Mouse (Mus musculus) brain, embryonic 14.5 days (tissue): ENCODE results near the gene Fez1. TPM values are rescaled to one million over a fixed set of nuclear protein-coding genes. Genes with fewer than 3 reads are reported as not detected.

Source experiments
- DNase-seq: peaks from one replicate; pipeline ENCODE4 v3.0.0-alpha.2; 2011; ENCODE audit warnings: low read depth
- CTCF ChIP-seq: fragments of 200-500 bp; IDR thresholded peaks from 2 replicates; pipeline ENCODE4 v1.5.1; 2012; ENCODE audit warnings: inconsistent platforms, mild to moderate bottlenecking, moderate library complexity, borderline replicate concordance; ENCODE audit not compliant: insufficient read depth, insufficient read length; ENCODE audit errors: extremely low read depth
- POLR2A ChIP-seq: fragments of 200-500 bp; IDR thresholded peaks from 2 replicates; pipeline ENCODE4 v1.6.1; 2012; ENCODE audit warnings: mild to moderate bottlenecking, inconsistent platforms, borderline replicate concordance; ENCODE audit not compliant: poor library complexity, insufficient read depth, insufficient read length, severe bottlenecking; ENCODE audit errors: extremely low read depth
- polyA plus RNA-seq: library from polyadenylated mRNA; depleted of rRNA; stranded (reverse); fragments of >200 nt; gene quantifications from 2 replicates; pipeline ENCODE4 v1.2.3, GENCODE M21; 2012

Gene Fez1
- polyA plus RNA-seq, 1 experiment = 326 TPM

DNA sequence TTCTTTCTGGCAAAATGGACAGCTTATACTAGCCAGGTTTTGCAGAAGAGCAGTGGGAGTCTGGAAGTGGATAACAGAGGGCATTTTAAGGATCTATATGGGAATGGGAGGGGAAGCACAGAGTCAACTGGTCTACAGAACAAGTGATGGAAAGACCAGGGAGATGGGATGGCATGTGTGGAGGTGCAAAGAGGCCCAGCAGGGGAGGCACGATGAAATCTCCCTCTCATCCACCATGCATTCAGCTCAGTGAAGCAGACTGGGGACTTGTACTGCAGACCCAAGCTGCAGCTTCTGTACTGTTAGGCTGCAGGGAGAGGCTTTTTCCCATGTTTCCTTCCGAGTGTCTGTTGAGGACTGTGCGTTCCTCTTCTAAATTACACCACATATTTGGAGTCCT is 12.2 kb downstream of the Fez1 start:
- no peak for TF ChIP-seq POLR2A
- TF ChIP-seq CTCF = no peak
- no peak for DNase-seq

DNA sequence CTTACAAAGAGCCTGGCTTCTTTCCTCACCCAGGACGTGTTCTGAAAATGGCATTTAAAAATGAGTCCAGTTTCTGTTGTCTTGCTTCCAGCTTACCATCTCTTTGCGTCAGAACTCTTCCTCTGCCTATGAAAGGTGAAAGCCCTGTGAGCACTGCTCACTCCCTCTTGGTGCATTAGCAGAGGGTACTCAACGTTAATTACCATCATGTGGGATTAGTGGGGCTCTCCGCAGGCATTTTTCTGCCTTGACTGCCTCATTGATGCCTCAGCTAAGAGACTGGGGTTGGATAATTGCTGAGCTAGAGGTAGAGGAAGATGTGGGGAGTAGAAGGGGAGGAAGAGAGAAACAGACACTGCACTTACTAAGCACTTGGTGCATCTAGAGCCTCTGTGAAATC is 24.7 kb downstream of the Fez1 start:
- DNase-seq = no peak
- TF ChIP-seq POLR2A (no peak), CTCF (no peak)

DNA sequence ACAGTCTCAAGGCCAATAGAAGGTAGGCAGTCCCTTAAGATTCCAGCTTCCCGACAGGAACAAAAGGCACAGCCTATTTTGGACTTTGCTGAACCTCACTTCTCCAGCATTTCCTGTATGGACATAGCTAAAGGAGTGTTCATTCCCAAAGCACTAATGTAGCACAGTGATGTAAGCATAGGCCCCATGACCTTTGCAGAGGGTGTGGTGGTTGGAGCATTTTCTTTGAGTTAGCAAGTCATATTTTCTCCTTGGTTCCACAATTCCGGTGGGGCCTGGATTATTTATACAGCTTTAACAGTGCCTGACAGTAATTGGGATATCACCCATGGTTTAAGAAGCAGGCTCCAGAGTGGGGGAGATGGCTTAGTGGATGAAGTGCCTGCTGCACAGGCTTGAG is 27.0 kb downstream of the Fez1 start:
- DNase-seq = no peak
- TF ChIP-seq CTCF = no peak

DNA sequence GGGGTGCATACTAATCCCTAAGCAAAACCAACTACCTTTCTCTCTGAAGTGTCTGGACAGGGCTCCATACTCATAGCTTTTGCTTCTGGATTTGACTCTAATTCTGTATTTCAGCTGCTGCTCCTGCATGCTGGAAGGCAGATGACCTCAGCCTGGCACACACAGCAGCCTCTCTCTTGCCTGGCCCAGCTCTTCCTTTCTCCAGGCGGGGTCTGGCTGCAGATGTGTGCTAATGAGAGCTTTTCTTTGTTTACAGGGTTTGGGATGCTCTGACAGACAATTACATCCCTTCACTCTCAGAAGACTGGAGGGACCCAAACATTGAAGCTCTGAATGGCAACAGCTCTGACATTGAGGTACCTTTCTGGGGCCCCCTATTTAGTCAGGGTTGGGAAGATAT is 28.4 kb downstream of the Fez1 start:
- TF ChIP-seq POLR2A (no peak), CTCF (no peak)
- no peak for DNase-seq

DNA sequence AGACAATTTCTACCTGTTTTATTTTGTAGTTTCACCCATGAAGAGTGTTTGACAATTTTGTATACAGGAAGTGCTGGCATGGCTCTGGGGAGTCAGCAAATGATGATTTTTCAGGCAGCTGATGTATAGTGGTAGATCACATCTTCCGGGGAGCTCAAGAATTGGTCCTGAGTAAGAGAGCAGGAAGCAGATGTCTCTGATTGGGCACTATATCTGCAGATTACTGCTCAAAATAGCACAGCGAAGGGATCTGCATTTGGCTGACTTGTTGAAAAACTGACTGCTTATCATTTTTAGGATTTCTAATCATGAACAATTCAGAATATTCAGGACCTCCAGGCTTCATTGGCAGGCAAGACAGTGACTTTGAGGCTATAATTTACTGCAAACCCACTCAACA is 30.5 kb downstream of the Fez1 start:
- TF ChIP-seq CTCF (no peak), POLR2A (no peak)
- DNase-seq = no peak

DNA sequence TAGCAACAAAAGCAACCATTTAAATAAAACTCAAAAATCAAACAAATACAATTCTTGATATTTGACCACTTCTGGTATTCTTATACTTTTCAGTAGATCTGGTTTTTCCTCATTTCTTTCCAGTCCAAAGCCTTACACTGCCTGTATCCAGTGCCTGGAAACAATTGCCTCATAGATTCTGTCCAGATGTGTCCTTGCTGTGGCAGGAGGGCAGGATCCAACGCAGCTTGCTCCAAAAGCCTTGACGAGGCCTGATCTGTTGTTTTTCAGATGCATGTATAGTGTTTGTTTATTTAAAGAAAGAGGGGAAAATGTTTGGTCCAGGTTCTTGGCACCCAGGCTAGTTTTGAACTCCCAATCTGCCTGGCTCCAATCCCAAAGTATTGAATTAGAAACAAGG is 34.7 kb downstream of the Fez1 start:
- TF ChIP-seq POLR2A (no peak), CTCF (no peak)
- DNase-seq = no peak

DNA sequence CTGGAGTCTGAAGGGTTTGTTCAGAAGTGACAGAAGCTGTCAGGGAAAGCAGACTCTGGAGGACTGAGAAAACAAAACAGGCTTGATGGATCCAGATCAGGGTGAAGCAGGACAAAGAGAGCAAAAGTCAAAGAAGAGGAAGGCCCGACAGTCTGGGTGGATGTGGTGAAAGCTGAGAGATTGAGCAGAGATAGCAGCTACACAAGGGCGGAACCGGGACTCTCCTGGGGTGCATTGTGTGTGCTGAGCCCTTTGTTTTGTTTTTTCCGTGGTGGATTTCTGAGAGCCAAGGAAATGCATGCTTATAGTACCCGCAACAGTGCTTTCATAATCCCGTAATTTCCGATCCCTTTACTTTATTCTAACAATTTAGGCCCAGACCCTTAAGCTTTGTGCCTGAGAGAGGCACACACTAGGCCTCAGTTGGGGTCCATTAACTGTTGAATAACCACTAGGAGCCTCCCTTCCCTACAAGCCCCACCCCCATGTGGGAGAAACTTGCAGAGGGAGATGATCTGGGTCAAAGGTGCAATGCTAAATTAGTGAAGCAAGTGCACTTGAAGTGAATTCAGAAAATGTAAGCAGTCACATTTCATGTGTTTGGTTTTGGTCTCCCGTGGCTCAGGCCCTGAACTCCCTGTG is 35.9 kb downstream of the Fez1 start:
- TF ChIP-seq POLR2A = no peak
- TF ChIP-seq CTCF = no peak
- DNase-seq = no peak

DNA sequence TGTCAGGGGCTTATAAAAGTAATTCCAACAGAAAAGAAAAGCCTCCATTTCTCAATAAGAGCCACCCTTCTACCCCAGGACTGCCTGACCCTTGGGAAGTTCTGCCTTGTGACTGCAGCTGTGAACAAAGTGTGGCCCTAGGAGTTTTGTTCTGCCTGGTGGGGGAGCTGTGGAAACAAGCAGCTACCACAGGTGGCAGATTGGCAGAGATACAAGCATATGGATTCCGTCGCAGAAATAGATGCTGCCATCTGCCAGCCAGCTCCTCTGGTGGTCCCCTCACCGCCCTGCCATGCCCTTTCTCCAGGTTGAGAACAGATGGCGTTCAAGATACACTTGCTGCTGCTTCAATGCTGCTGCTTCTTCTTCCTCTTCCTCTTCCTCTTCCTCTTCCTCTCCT is 37.0 kb downstream of the Fez1 start:
- DNase-seq = peak; percentile 83
- no peak for TF ChIP-seq POLR2A
- TF ChIP-seq CTCF = no peak

DNA sequence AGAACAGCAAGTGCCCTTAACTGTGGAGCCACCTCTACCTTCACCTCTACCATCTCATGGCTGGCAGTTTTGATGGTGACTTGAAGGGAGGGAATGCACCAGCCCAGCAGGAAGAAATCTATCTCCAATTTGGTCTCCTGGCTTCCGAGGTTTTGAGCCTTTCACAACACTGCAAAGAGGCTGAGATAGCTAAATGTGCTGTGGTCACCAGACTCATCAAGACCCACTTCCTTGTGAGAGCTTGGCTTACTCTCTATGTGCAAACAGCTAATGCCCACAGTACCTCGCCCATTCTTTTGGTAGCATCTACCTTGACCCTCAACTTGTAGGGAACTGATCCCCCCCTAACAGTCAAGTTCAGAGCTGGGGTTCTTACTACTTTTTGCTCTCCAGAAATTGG is 40.9 kb downstream of the Fez1 start:
- TF ChIP-seq CTCF (no peak), POLR2A (no peak)
- DNase-seq = no peak

DNA sequence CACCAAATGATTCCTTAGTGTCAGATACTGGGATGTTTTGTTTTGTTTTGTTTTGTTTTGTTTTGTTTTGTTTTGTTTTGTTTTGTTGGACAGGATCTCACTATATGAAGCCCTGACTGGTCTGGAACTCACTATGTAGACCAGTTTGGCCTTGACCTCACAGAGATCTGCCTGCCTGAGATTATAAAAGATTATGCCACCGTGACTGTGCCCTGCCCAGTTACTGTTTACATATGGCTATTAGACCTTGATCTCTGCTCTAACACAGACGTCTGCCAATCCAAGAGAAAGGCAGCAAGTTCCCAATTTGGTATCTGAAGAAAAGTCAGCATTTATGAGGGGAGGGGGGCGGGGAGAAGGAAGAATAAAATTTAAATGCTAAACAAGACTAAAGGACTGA is 42.0 kb downstream of the Fez1 start:
- no peak for DNase-seq
- TF ChIP-seq CTCF = no peak
- TF ChIP-seq POLR2A = no peak

DNA sequence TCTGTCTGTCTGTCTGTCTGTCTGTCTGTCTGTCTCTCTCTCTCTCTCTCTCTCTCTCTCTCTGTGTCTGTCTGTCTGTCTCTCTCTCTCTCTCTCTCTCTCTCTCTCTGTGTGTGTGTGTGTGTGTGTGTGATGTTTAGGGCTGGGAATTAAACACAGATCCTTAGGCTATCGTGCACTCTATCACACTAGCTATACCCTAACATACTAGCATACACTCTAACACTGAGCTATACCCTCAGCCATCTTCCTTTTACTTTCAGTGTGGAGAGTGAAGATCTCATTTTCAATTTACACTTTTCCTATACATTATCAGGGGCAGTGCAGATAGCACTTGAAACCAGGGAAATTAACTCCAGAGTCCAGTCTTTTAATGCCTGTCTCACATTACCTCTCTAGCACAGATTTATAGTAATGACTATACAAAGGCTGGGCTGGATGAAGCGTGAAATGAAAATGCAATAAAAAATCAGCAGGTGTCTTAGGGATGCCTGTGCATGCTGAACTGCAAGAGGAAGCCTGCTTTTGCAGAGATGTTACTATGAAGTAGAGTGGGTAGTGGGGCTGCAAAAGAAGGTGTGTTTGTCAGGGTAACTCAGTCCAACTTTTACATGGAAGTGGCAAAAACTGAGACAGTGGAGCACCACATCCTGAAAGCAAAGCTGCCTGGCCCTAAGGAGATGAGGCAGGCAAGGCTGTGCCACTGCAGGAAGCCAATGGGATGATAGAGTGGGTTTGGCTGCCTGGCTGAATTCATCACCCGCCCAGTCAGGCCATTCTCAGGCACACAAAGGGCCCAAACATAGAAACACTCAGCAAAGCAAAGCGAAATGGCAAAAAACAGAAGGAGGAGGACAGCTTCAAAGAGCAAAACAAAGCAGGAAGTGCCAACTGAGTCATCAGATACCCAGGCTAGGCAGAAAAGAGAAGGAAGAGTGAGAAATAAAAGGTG is 43.5 kb downstream of the Fez1 start:
- TF ChIP-seq CTCF (no peak), POLR2A (no peak)
- no peak for DNase-seq

DNA sequence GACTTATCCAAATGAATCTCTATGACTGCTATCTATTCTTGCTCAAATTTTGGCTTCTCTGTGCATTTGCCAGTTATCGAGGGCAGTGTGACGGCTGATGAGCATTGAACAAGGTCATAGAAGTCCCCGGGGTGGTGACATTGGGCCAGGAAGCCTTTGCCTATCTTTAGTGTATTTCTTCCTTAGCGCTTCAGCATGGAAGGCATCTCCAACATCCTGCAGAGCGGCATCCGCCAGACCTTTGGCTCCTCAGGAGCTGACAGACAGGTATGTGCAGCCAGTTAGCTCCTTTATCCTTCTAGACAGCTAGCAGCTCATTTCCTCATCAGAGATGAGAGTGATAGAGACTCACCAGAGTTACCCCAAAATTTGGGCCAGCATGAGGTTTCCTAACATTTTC is 47.0 kb downstream of the Fez1 start:
- no peak for DNase-seq
- TF ChIP-seq POLR2A (no peak), CTCF (no peak)

DNA sequence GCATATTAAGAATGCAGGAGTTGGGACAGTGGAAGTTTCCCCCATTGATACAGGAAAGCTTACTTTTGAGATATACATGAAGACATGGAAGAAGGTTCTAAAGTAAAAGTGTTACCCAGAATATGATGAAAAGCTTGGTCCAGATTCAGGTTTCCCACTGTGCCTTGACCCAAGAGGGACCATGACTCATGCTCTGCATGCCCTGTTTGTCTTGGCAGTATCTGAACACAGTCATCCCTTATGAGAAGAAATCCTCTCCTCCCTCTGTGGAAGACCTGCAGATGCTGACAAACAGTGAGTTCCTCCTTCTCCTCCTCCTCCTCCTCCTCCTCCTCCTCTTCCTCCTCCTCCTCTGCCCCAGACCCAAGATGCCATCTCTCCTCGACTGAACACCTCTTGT is 48.6 kb downstream of the Fez1 start:
- no peak for TF ChIP-seq CTCF
- no peak for TF ChIP-seq POLR2A

DNA sequence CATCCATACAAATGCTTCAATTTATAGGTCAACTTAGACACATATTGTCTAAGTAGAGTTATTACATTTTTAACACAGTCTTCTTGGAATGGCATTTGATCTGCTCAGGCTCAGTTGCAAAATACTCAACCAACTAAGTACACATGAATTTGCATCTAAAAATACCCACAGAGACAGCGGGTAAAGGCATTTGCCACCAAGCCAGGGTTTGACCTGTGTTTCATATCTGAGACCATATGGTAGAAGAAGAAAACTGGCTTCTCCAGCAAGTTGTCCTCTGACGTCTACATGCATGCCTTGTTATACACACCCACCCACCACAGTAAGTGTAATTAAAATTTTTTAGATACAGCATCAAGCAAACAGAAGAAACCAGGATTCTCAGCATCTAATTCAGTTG is 52.1 kb downstream of the Fez1 start:
- no peak for DNase-seq
- TF ChIP-seq POLR2A (no peak), CTCF (no peak)

More for the DNA sequence above, 48.6 kb downstream of the Fez1 start:
- no peak for DNase-seq

DNA sequence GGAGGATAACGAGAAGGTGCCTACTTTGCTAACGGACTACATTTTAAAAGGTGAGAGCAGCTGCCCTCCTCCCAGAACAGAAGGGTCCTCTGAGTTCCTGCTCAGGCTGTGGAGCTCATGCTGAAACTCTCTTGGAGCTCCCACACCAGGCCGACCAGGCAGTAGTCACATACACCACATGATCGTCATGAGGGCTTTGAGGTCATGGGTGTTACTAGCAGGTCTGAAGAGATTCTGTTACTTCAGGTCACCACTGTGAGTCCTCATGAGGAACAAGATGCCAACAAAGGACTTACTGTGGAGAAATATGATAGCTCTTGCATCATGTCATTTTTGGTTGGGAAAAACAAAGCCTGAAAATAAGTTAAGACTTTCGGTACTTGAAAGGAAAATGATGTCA is 54.6 kb downstream of the Fez1 start:
- no peak for DNase-seq
- no peak for TF ChIP-seq POLR2A
- TF ChIP-seq CTCF = no peak

DNA sequence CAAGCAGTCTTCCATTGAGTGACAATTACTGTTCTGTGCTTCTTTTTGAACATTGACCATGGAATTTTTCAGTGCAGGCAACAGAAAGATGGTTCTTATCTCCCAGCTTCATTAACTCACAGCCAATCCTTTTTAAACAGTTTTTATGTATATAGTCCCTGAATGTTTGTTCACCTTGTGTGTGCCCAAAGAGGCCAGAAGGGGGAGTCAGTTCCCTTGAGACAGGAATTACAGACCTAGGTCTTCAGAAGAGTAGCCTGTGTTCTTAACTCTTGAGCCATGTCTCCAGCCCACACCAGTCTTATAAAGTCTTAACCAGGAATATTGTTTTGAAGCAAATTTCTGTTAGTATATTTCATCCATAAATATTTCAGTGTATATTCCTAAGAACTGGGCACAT is 55.1 kb downstream of the Fez1 start:
- no peak for TF ChIP-seq POLR2A
- peak; percentile 11; the same call in 1 of the 2 replicates for TF ChIP-seq CTCF
- no peak for DNase-seq
